Mouse (Mus musculus): ENCODE data around the gene Tbc1d23. TPM values are rescaled to one million over a fixed set of nuclear protein-coding genes. Genes with fewer than 3 reads are reported as not detected.

The Tbc1d23 gene
- polyA plus RNA-seq (2012; rRNA removed), result 5.5 and 9.4 TPM in 2 replicates

DNA sequence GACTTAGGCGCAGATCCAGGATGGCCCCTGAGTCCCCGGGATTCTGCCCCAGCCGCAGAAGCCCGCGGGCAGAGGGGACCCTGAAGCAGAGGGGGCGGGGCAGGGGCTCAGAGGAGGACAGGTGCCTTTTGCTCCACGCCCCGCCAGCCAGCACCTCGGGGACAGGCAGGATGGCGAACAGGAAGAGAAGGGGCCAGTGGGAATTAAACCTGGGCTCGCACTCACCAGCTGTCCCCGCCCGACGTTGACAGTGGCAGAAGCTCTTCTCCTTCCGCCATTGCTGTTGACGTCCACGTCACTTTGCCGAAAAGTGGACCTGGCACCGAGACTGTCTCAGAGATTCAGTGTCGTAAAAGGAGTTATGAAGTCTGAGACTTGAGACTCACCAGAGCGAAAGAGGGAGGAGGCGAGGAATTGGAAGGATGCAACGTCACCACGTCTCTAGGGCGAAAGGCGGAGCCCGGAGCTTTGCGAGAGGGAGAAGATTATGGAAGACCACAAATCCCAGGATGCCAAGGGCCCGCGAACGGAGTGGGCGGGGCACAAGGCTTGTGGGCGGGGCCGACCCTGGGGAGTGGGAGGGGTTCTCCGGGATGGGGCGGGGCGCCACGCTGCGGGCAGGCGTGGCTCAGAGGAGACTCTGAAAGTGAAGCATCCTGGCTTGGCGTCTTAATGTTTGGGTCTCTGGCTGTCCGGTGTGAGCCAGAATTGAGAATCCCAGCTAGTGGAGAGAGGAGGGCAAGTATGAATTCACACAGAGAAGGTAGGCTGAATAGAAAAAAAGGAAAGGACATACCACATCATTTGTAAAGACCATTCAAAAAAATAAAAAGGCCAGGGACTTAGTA is at the start of gene Tbc1d23:
Gene Tbc1d23 (minus strand): TSS at position 416 of the 848 bp plus-strand sequence.
- Histone ChIP-seq H3K4me3 (ENCODE audit: low read depth, low read length) (peak within 1 kb of the TSS; percentile 95), H3K27ac (ENCODE audit: insufficient read depth, low read depth, low read length) (peak within 1 kb of the TSS; percentile 89)
- under 1% methylated on average over 42 of the region's 42 CpGs for WGBS

GRCm38 (mm10) chr16:57280221-57281217 is 49.2 kb upstream of the Tbc1d23 start:
- TF ChIP-seq POLR2A (IDR thresholded peaks at IDR 0.05; ENCODE audit: low read depth, low read length), result no peak
- TF ChIP-seq CTCF (IDR thresholded peaks at IDR 0.05; ENCODE audit: extremely low read depth, insufficient read length, insufficient replicate concordance, low read depth, low read length), result no peak
- Histone ChIP-seq H3K36me3 (ENCODE audit: control insufficient read depth, insufficient read depth, low read length) (no peaks in the 10 kb centered on the region), H3K4me3 (ENCODE audit: low read depth, low read length) (no peak overlapping the region), H3K27ac (ENCODE audit: insufficient read depth, low read depth, low read length) (no peak overlapping the region), H3K4me1 (ENCODE audit: control insufficient read depth, insufficient read depth, insufficient read length, low read length) (no peaks in the 10 kb centered on the region), H3K27me3 (ENCODE audit: control insufficient read depth, insufficient read depth, low read length) (no peaks in the 10 kb centered on the region)
- WGBS, result 83% methylated on average over 31 of the region's 31 CpGs

More for the DNA sequence above, at the start of gene Tbc1d23:
- H3K27me3 ChIP-seq (ENCODE audit: control insufficient read depth, insufficient read depth, low read length), result no peaks in the 10 kb centered on the region
- no peak for TF ChIP-seq CTCF (IDR thresholded peaks at IDR 0.05; ENCODE audit: extremely low read depth, insufficient read length, insufficient replicate concordance, low read depth, low read length)
- peak; percentile 66 for TF ChIP-seq POLR2A (IDR thresholded peaks at IDR 0.05; ENCODE audit: low read depth, low read length)
- H3K36me3 ChIP-seq (ENCODE audit: control insufficient read depth, insufficient read depth, low read length), result no peaks in the 10 kb centered on the region; the same call in 1 of the 2 replicates
- H3K4me1 ChIP-seq (ENCODE audit: control insufficient read depth, insufficient read depth, insufficient read length, low read length), result peaks cover 6% of the 10 kb centered on the region; the same call in 1 of the 2 replicates

GRCm38 (mm10) chr16:57278976-57279626 is 47.8 kb upstream of the Tbc1d23 start:
- Histone ChIP-seq H3K36me3 (ENCODE audit: control insufficient read depth, insufficient read depth, low read length) (no peaks in the 10 kb centered on the region), H3K4me1 (ENCODE audit: control insufficient read depth, insufficient read depth, insufficient read length, low read length) (no peaks in the 10 kb centered on the region), H3K4me3 (ENCODE audit: low read depth, low read length) (no peak overlapping the region), H3K27me3 (ENCODE audit: control insufficient read depth, insufficient read depth, low read length) (no peaks in the 10 kb centered on the region), H3K27ac (ENCODE audit: insufficient read depth, low read depth, low read length) (no peak overlapping the region)
- WGBS, result 72% methylated on average over 11 of the region's 12 CpGs
- TF ChIP-seq POLR2A (IDR thresholded peaks at IDR 0.05; ENCODE audit: low read depth, low read length), result no peak
- no peak for TF ChIP-seq CTCF (IDR thresholded peaks at IDR 0.05; ENCODE audit: extremely low read depth, insufficient read length, insufficient replicate concordance, low read depth, low read length)

- TF ChIP-seq POLR2A (IDR thresholded peaks at IDR 0.05; ENCODE audit: low read depth, low read length) (no peak), CTCF (IDR thresholded peaks at IDR 0.05; ENCODE audit: extremely low read depth, insufficient read length, insufficient replicate concordance, low read depth, low read length) (no peak)
- 89% methylated on average over 13 of the region's 13 CpGs for WGBS
- Histone ChIP-seq H3K36me3 (ENCODE audit: control insufficient read depth, insufficient read depth, low read length) (no peaks in the 10 kb centered on the region), H3K27ac (ENCODE audit: insufficient read depth, low read depth, low read length) (no peak overlapping the region), H3K4me3 (ENCODE audit: low read depth, low read length) (no peak overlapping the region), H3K27me3 (ENCODE audit: control insufficient read depth, insufficient read depth, low read length) (no peaks in the 10 kb centered on the region), H3K4me1 (ENCODE audit: control insufficient read depth, insufficient read depth, insufficient read length, low read length) (no peaks in the 10 kb centered on the region)
Measured at GRCm38 (mm10) chr16:57269751-57270150, 38.4 kb upstream of the Tbc1d23 start.

GRCm38 (mm10) chr16:57268058-57268841 is 36.9 kb upstream of the Tbc1d23 start:
- no peaks in the 10 kb centered on the region for H3K4me1 ChIP-seq (ENCODE audit: control insufficient read depth, insufficient read depth, insufficient read length, low read length)
- 83% methylated on average over 14 of the region's 14 CpGs for WGBS
- TF ChIP-seq CTCF (IDR thresholded peaks at IDR 0.05; ENCODE audit: extremely low read depth, insufficient read length, insufficient replicate concordance, low read depth, low read length) (no peak), POLR2A (IDR thresholded peaks at IDR 0.05; ENCODE audit: low read depth, low read length) (no peak)
- H3K4me3 ChIP-seq (ENCODE audit: low read depth, low read length), result no peak overlapping the region
- H3K27ac ChIP-seq (ENCODE audit: insufficient read depth, low read depth, low read length), result no peak overlapping the region
- H3K27me3 ChIP-seq (ENCODE audit: control insufficient read depth, insufficient read depth, low read length), result no peaks in the 10 kb centered on the region
- no peaks in the 10 kb centered on the region for H3K36me3 ChIP-seq (ENCODE audit: control insufficient read depth, insufficient read depth, low read length)

GRCm38 (mm10) chr16:57267068-57267467 is 35.8 kb upstream of the Tbc1d23 start:
- H3K27me3 ChIP-seq (ENCODE audit: control insufficient read depth, insufficient read depth, low read length), result no peaks in the 10 kb centered on the region
- no peak overlapping the region for H3K4me3 ChIP-seq (ENCODE audit: low read depth, low read length)
- WGBS, result 0% methylated on average over 1 of the region's 1 CpGs
- TF ChIP-seq POLR2A (IDR thresholded peaks at IDR 0.05; ENCODE audit: low read depth, low read length) (no peak), CTCF (IDR thresholded peaks at IDR 0.05; ENCODE audit: extremely low read depth, insufficient read length, insufficient replicate concordance, low read depth, low read length) (no peak)
- H3K4me1 ChIP-seq (ENCODE audit: control insufficient read depth, insufficient read depth, insufficient read length, low read length), result no peaks in the 10 kb centered on the region
- no peaks in the 10 kb centered on the region for H3K36me3 ChIP-seq (ENCODE audit: control insufficient read depth, insufficient read depth, low read length)
- H3K27ac ChIP-seq (ENCODE audit: insufficient read depth, low read depth, low read length), result peak overlapping the region; percentile 42

Measured in small intestine, adult 2 months (tissue).